Mouse (Mus musculus) midbrain, embryonic 15.5 days (tissue): ENCODE results near the gene Nutf2-ps1. TPM values are rescaled to one million over a fixed set of nuclear protein-coding genes. Genes with fewer than 3 reads are reported as not detected.
"Not testable (repeated sequence)": the region's sequence is repeated elsewhere in the genome, so short reads cannot be mapped to it uniquely, and the experiment has no call there.

Experiments
- ATAC-seq: fragments of 200-750 bp; cut with Nextera tagmentation; replicated peaks from 2 replicates; pipeline ENCODE4 v1.8.0; 2017; ENCODE audit warnings: moderate TSS enrichment
- H3K27ac ChIP-seq: fragments of 300-500 bp; sonication (generic); 2 replicates; pipeline ENCODE4 v1.5.1; 2015; ENCODE audit warnings: mild to moderate bottlenecking, inconsistent platforms
- H3K27me3 ChIP-seq: fragments of 300-500 bp; sonication (generic); replicated peaks from 2 replicates; pipeline ENCODE4 v1.6.1; 2015; ENCODE audit warnings: inconsistent platforms
- H3K36me3 ChIP-seq: fragments of 300-500 bp; sonication (generic); replicated peaks from 2 replicates; pipeline ENCODE4 v1.6.1; 2015; ENCODE audit warnings: inconsistent platforms
- H3K4me1 ChIP-seq: fragments of 300-500 bp; sonication (generic); 2 replicates; pipeline ENCODE4 v1.6.1; 2015; ENCODE audit warnings: inconsistent platforms
- H3K4me2 ChIP-seq: fragments of 300-500 bp; sonication (generic); 2 replicates; pipeline ENCODE4 v1.6.1; 2015; ENCODE audit warnings: inconsistent platforms, mild to moderate bottlenecking, moderate library complexity
- H3K4me3 ChIP-seq: fragments of 300-500 bp; sonication (generic); 2 replicates; pipeline ENCODE4 v1.5.1; 2015; ENCODE audit warnings: mild to moderate bottlenecking, inconsistent platforms
- H3K9ac ChIP-seq: fragments of 300-500 bp; sonication (generic); 2 replicates; pipeline ENCODE4 v1.6.1; 2015; ENCODE audit warnings: mild to moderate bottlenecking, inconsistent platforms
- H3K9me3 ChIP-seq: fragments of 300-500 bp; sonication (generic); 2 replicates; pipeline ENCODE4 v1.6.1; 2016; ENCODE audit warnings: inconsistent platforms
- WGBS: fragments of 180-500 bp; shearing (Covaris S2); methylation state at CpG from one replicate; pipeline ENCODE4 v1.1.7; 2015; ENCODE audit warnings: mixed read lengths; 5-methylcytosine and 5-hydroxymethylcytosine counted together
- polyA plus RNA-seq: library from polyadenylated mRNA; unstranded; fragments of >200 nt; fragmentation: Nextera tagmentation; extraction: Ambion mirVana; gene quantifications from 2 replicates; pipeline ENCODE4 v1.2.1, GENCODE M21; 2015

The Nutf2-ps1 gene
- 219 and 237 TPM in 2 replicates for polyA plus RNA-seq

- H3K9me3 ChIP-seq, H3K4me1 ChIP-seq, H3K4me3 ChIP-seq, H3K4me2 ChIP-seq, H3K27me3 ChIP-seq, H3K27ac ChIP-seq, H3K36me3 ChIP-seq, H3K9ac ChIP-seq, ATAC-seq: not testable (repeated sequence)
- WGBS: 97% methylated on average over 7 of the region's 7 CpGs
Observed at GRCm38 (mm10) chr19:53588968-53589367, at the start of gene Nutf2-ps1. TSS of gene Nutf2-ps1 (minus strand) at chr19:53589068.

DNA sequence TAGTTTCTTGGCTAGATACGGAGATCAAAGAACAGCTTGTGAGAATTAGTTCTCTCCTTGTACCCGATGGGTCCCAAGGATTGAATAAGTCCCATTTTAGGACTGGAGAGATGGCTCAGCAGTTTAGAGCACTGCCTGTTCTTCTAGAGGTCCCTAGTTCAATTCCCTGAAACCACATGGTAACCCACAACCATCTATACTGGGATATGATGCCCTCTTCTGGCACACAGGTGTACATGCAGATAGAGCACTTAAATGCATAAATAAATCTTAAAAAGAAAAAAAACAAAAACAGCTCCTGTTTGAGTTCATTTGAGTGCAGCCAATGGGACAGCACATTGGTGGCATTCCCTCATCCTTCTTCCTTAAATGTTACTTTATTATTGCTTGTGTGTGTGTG is 49.2 kb upstream of the Nutf2-ps1 start:
- Histone ChIP-seq H3K36me3 (peaks cover 66% of the 10 kb centered on the region), H3K9me3 (no peaks in the 10 kb centered on the region), H3K4me1 (no peaks in the 10 kb centered on the region), H3K27me3 (no peaks in the 10 kb centered on the region), H3K27ac (no peak overlapping the region), H3K9ac (no peak overlapping the region), H3K4me3 (no peak overlapping the region), H3K4me2 (no peak overlapping the region)
- no peak for ATAC-seq
- WGBS: 93% methylated on average over 2 of the region's 2 CpGs

DNA sequence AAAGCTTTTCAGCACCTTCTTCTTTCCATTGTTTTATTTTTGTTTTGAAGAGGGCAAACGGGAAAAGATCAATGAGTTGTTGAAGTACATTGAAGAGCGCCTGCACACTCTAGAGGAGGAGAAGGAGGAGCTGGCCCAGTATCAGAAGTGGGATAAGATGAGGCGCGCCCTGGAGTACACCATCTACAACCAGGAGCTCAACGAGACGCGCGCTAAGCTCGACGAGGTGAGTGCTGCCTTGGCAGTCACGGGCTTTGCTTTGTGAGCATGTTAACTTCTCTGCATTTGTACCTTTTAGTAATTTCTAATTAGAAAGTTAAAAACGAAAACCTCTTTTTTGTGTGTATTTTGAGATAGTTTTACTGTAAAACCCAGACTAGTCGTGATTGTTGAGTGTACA is 32.8 kb upstream of the Nutf2-ps1 start:
- Histone ChIP-seq H3K27ac (no peak overlapping the region), H3K4me3 (no peak overlapping the region), H3K36me3 (peaks cover 54% of the 10 kb centered on the region), H3K27me3 (no peaks in the 10 kb centered on the region), H3K9me3 (no peaks in the 10 kb centered on the region), H3K4me1 (no peaks in the 10 kb centered on the region), H3K9ac (no peak overlapping the region), H3K4me2 (no peak overlapping the region)
- ATAC-seq: no peak
- 88% methylated on average over 13 of the region's 13 CpGs for WGBS

DNA sequence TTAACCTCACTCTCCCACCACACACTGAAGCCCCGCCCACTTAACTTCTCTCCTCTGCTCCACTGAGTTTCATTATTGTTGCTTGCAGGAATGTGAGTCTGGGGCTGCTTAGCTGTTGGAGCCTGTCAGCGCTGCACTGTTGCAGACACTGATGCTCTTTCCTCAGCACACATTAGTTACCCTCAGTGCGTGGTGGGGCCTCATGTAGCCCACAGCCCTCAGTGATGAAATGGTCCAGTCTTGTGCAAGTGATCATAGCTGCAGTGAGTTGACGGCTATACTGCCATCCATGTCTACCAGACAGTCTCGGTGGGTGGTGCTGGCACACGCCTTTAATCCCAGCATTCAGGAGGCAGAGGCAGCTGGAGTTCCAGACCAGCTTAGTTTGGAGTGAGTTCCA is 20.1 kb upstream of the Nutf2-ps1 start:
- H3K27me3 ChIP-seq: no peaks in the 10 kb centered on the region
- 33% methylated on average over 6 of the region's 6 CpGs for WGBS

GRCm38 (mm10) chr19:53601363-53601655 is 12.4 kb upstream of the Nutf2-ps1 start:
- Histone ChIP-seq H3K4me2 (peak overlapping the region; percentile 66), H3K4me3 (peak overlapping the region; percentile 78), H3K36me3 (peaks cover 5% of the 10 kb centered on the region; the same call in 1 of the 2 replicates), H3K27ac (peak overlapping the region; percentile 96; the same call in 1 of the 2 replicates), H3K9ac (peak overlapping the region; percentile 81), H3K27me3 (no peaks in the 10 kb centered on the region), H3K9me3 (no peaks in the 10 kb centered on the region), H3K4me1 (peaks cover 20% of the 10 kb centered on the region)
- 8% methylated on average over 11 of the region's 11 CpGs for WGBS
- ATAC-seq: no peak

More for the DNA sequence above, 20.1 kb upstream of the Nutf2-ps1 start:
- H3K4me1 ChIP-seq: no peaks in the 10 kb centered on the region
- no peak overlapping the region for H3K4me2 ChIP-seq
- H3K9me3 ChIP-seq: no peaks in the 10 kb centered on the region
- H3K36me3 ChIP-seq: no peaks in the 10 kb centered on the region; the same call in 1 of the 2 replicates
- H3K4me3 ChIP-seq: no peak overlapping the region
- no peak for ATAC-seq
- no peak overlapping the region for H3K27ac ChIP-seq
- no peak overlapping the region for H3K9ac ChIP-seq

- H3K27ac ChIP-seq: peak overlapping the region; percentile 96
- H3K27me3 ChIP-seq: no peaks in the 10 kb centered on the region
- WGBS: under 1% methylated on average over 75 of the region's 82 CpGs
- peaks cover 5% of the 10 kb centered on the region; the same call in 1 of the 2 replicates for H3K36me3 ChIP-seq
- peaks cover 20% of the 10 kb centered on the region for H3K4me1 ChIP-seq
- peak overlapping the region; percentile 78 for H3K4me3 ChIP-seq
- H3K9me3 ChIP-seq: no peaks in the 10 kb centered on the region
- H3K4me2 ChIP-seq: peak overlapping the region; percentile 66
- peak overlapping the region; percentile 81 for H3K9ac ChIP-seq
- ATAC-seq: peak; percentile 77
Observed at GRCm38 (mm10) chr19:53600549-53601362, 11.9 kb upstream of the Nutf2-ps1 start.

DNA sequence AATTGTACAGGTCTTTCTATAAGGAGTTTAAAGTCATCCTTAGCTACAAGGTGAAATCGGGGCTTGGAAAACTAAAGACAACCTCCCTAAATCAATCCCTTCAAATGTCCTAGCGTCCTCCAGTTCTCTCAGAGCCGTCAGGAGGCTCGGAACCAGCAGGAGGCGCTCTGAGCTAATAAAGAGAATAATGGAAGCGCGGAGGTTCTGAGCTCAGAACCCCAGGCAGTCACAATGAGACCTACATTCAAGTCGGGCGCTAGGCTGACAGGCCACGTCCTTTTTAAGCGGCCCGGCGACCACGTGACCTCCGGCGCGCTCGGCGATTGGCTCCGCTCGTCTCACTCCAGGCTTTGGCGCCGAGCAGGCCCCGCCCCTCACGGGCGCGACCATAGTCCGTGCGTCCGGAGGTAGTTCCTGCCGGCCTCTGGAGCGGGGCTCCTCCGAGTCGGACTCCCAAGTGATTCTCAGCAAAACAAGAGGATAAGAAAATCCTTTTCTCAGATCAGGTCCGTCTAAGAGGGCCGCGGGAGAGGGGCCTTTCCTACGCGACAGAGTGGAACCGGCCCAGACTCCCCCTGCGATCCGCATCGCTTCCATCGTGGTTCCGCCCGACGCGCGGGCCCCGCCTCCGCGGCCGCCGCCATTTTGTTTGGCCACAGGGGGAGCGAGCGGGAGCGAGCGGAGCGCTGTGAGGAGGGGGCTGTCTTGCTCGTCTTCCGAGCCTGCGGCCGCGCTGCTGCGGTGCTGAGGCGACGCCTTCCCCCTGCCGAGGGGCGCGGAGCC is 11.1 kb upstream of the Nutf2-ps1 start, which contains the start of gene Smc3:
Gene Smc3, plus strand, starts transcription at position 642 of the 783 bp plus-strand sequence.
- peak within 1 kb of the TSS; percentile 96 for H3K27ac ChIP-seq
- peak; percentile 97 for ATAC-seq
- peaks cover 20% of the 10 kb centered on the region for H3K4me1 ChIP-seq
- peak within 1 kb of the TSS; percentile 66 for H3K4me2 ChIP-seq
- H3K27me3 ChIP-seq: no peaks in the 10 kb centered on the region
- H3K4me3 ChIP-seq: peak within 1 kb of the TSS; percentile 78
- peak within 1 kb of the TSS; percentile 81 for H3K9ac ChIP-seq
- under 1% methylated on average over 68 of the region's 70 CpGs for WGBS
- H3K36me3 ChIP-seq: peaks cover 5% of the 10 kb centered on the region; the same call in 1 of the 2 replicates
- H3K9me3 ChIP-seq: no peaks in the 10 kb centered on the region

- ATAC-seq: no peak
Observed at GRCm38 (mm10) chr19:53596723-53597474, 8.0 kb upstream of the Nutf2-ps1 start.

GRCm38 (mm10) chr19:53587686-53588085 is 1.2 kb downstream of the Nutf2-ps1 start:
- not testable (repeated sequence) for H3K4me3 ChIP-seq, ATAC-seq, H3K36me3 ChIP-seq, H3K27ac ChIP-seq, H3K4me2 ChIP-seq, H3K4me1 ChIP-seq, H3K9ac ChIP-seq, H3K9me3 ChIP-seq, H3K27me3 ChIP-seq
- WGBS: 90% methylated on average over 3 of the region's 3 CpGs

More at GRCm38 (mm10) chr19:53596723-53597474, 8.0 kb upstream of the Nutf2-ps1 start:
- no peak overlapping the region for H3K9ac ChIP-seq
- H3K4me1 ChIP-seq: peaks cover 6% of the 10 kb centered on the region
- H3K27me3 ChIP-seq: no peaks in the 10 kb centered on the region
- 48% methylated on average over 7 of the region's 7 CpGs for WGBS
- H3K36me3 ChIP-seq: no peaks in the 10 kb centered on the region
- no peaks in the 10 kb centered on the region for H3K9me3 ChIP-seq
- H3K4me2 ChIP-seq: no peak overlapping the region
- H3K4me3 ChIP-seq: no peak overlapping the region
- H3K27ac ChIP-seq: no peak overlapping the region

- WGBS: 90% methylated on average over 8 of the region's 8 CpGs
- H3K27me3 ChIP-seq, H3K27ac ChIP-seq, H3K36me3 ChIP-seq, ATAC-seq, H3K4me3 ChIP-seq, H3K4me1 ChIP-seq, H3K9ac ChIP-seq, H3K9me3 ChIP-seq, H3K4me2 ChIP-seq: not testable (repeated sequence)
Observed at GRCm38 (mm10) chr19:53580271-53580670, 8.6 kb downstream of the Nutf2-ps1 start.

GRCm38 (mm10) chr19:53578597-53579252 is 10.1 kb downstream of the Nutf2-ps1 start:
- H3K27ac ChIP-seq: no peak overlapping the region
- no peaks in the 10 kb centered on the region for H3K9me3 ChIP-seq
- no peak overlapping the region for H3K9ac ChIP-seq
- ATAC-seq: peak; percentile 63; the same call in 1 of the 2 replicates
- H3K27me3 ChIP-seq: no peaks in the 10 kb centered on the region
- H3K36me3 ChIP-seq: no peaks in the 10 kb centered on the region
- 13% methylated on average over 8 of the region's 8 CpGs for WGBS
- no peak overlapping the region for H3K4me3 ChIP-seq
- peaks cover 4% of the 10 kb centered on the region; the same call in 1 of the 2 replicates for H3K4me1 ChIP-seq
- H3K4me2 ChIP-seq: no peak overlapping the region
